Mouse (Mus musculus): ENCODE results near the gene Scaf4. TPM values are rescaled to one million over a fixed set of nuclear protein-coding genes. Genes with fewer than 3 reads are reported as not detected.

Gene Scaf4
- total RNA-seq (2022) = 10 to 100 TPM; 52.4 to 66.5 (median 60.7) TPM

GRCm38 (mm10) chr16:90283905-90284891, at the start of gene Scaf4:
Gene Scaf4 (minus strand): TSS chr16:90284503.
- DNase-seq (ENCODE audit: low spot score in 2 of 2) = peak; percentile 92 to 93

GRCm38 (mm10) chr16:90332553-90332952, 48.2 kb upstream of the Scaf4 start:
- no peak for DNase-seq (ENCODE audit: low spot score in 2 of 2)

DNA sequence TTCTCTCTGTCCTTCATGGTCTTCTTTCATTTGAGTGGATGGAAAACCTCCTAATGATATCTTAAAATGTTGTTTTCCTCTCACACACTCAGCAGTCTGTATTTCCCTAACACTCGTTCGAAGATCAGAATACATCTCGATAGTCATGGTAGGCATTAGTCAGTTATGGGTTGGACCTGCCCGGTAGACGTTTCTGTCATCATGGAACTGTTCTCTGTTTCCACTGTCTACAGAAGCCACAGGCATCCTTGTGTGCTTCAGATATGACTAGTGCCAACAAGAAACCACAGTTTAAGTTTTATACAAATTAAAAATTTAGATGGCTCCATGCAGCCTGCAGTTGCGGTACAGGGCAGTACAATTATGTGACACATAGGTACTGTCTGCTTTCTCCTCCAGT, 46.7 kb upstream of the Scaf4 start:
- no peak for DNase-seq (ENCODE audit: low spot score in 2 of 2)

- no peak for DNase-seq (ENCODE audit: low spot score in 2 of 2)
These were observed 45.2 kb upstream of the Scaf4 start for GRCm38 (mm10) chr16:90329511-90329910.

DNA sequence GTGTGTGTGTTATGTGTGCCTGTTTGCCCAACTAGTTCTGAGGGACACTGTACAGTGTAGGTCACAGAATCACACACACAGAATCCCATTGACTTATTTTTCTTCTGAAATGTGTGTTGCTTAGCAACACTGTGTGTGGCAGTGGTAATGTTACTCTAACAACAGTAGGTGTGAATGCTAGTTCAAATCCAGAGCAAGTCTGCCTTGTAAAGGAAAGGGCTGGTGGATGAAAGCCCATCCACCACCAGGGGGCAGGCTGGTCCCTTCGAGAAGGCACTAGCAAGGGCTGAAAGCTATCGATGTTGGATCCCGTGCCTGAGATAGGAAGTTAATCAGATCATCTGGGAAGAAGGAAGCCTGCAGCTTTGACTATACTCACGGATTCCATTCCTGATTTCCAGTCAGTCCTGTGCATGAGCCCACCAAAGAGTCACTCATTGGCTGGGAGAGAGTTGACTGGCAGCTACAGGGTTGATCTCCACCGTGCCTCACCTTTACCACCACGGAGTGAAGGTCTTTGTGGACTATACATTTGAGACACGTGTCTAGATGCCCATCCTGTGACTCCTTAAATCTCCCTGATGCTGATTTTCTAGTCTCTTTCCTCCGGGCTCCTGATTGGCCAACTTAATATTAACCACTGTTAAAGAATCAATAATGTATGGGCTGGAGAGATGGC, 38.7 kb upstream of the Scaf4 start:
- DNase-seq (ENCODE audit: low spot score in 2 of 2) = peak; percentile 67 to 88

GRCm38 (mm10) chr16:90319321-90319720, 35.0 kb upstream of the Scaf4 start:
- DNase-seq (ENCODE audit: low spot score in 2 of 2) = no peak

DNA sequence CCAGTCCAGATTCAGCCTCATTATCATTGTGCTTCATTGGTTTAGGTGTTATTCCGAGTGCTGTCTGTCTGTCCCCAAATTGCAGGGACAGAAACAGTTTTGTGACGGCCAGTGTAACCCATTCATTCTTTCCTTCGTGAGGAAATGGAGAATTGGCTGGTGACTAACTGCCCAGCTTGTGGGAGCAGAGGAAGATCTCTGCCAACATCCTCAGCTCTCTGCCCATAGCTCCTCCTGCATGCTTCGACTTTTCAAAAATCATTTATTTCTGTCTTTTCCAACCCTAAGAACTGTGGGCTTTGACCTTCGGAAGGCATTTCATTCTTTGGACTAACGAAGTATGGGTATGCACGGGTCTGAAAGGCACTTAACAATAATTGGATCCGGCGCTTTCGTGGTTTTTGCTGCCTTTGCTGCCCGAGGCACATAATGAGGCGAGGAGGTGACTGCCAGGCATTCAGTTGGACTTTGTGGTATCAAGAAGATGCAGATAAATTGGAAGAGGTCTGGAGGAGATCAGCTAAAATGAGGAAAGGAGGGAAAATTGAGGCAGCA, 34.1 kb upstream of the Scaf4 start:
- DNase-seq (ENCODE audit: low spot score in 2 of 2) = no peak

GRCm38 (mm10) chr16:90317777-90318176, 33.5 kb upstream of the Scaf4 start:
- no peak for DNase-seq (ENCODE audit: low spot score in 2 of 2)

- no peak for DNase-seq (ENCODE audit: low spot score in 2 of 2)
These were observed 31.6 kb upstream of the Scaf4 start for GRCm38 (mm10) chr16:90315881-90316280.

- peak; percentile 33 to 38 for DNase-seq (ENCODE audit: low spot score in 2 of 2)
These were observed 28.3 kb upstream of the Scaf4 start for GRCm38 (mm10) chr16:90312449-90313082.

- no peak for DNase-seq (ENCODE audit: low spot score in 2 of 2)
These were observed 26.3 kb upstream of the Scaf4 start for GRCm38 (mm10) chr16:90310488-90311135.

DNA sequence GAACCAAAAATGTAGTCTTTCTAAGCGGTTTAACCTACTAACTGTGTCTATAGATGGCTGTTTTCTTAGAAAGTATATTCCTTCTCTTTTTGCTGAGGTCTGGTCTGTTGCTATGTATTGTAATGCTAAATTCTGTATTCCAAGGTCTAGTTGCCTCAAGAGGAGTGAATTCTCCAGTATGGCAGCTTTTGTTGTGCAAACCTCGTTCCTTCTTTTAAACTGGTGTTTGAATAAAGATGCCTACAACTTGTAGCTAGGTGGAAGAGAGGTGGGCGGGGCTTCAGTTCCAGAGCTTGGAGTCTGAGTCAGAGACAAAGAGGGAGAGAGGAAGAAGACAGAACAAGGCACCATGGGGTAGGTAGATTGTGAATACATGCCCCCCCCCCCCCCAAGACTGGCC, 25.5 kb upstream of the Scaf4 start:
- no peak for DNase-seq (ENCODE audit: low spot score in 2 of 2)

DNA sequence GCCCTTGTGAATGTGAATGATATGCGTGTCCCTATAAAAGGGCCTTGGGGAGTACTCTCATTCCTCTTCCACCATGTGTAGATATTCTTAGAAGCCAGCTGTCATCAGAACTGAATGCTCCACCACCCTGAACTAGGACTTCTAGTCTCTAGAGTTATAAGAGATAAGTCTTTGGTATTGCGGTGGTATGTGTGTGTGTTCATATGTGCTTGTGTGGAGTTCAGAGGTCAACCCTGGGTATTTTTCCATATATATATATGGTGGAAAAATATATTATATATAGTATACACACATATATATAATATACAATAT, 19.6 kb upstream of the Scaf4 start:
- no peak for DNase-seq (ENCODE audit: low spot score in 2 of 2)

GRCm38 (mm10) chr16:90303286-90303987, 19.1 kb upstream of the Scaf4 start:
- DNase-seq (ENCODE audit: low spot score in 2 of 2) = no peak

DNA sequence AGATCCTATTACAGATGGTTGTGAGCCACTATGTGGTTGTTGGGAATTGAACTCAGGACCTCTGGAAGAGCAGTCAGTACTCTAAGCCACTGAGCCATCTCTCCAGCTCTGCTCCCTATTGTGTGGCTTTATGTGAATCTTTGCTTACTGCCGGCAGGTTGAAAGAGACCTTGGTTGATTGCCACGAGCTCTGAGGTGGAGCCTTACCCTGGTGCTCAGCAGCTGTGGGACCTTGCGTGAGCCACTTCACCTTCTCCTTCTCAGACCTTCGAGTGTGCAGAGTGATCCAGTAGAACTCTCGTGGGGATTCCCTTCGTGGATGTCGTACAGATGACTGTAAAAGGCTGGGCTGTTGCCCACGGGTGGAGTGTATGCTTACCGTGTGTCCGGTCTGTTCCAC, 17.4 kb upstream of the Scaf4 start:
- no peak for DNase-seq (ENCODE audit: low spot score in 2 of 2)

DNA sequence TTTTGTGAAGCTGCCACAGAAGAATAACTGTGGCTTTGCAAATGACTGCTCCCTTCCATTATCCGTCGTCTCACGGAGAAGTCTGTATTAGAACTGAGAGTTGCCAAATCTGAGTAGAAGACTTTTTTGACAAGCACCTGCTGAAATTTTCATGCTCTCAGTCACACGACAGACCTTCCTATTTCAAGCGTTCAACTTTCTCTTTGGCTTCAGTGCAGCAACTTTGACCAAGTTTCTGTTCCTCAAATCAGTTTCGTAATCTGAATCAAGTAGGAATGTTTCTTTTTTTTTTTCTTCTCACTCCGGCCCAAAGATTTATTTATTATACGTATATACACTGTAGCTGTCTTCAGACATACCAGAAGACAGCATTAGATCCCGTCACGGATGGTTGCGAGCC, 16.6 kb upstream of the Scaf4 start:
- DNase-seq (ENCODE audit: low spot score in 2 of 2) = no peak

GRCm38 (mm10) chr16:90299591-90299990, 15.3 kb upstream of the Scaf4 start:
- DNase-seq (ENCODE audit: low spot score in 2 of 2) = no peak

DNA sequence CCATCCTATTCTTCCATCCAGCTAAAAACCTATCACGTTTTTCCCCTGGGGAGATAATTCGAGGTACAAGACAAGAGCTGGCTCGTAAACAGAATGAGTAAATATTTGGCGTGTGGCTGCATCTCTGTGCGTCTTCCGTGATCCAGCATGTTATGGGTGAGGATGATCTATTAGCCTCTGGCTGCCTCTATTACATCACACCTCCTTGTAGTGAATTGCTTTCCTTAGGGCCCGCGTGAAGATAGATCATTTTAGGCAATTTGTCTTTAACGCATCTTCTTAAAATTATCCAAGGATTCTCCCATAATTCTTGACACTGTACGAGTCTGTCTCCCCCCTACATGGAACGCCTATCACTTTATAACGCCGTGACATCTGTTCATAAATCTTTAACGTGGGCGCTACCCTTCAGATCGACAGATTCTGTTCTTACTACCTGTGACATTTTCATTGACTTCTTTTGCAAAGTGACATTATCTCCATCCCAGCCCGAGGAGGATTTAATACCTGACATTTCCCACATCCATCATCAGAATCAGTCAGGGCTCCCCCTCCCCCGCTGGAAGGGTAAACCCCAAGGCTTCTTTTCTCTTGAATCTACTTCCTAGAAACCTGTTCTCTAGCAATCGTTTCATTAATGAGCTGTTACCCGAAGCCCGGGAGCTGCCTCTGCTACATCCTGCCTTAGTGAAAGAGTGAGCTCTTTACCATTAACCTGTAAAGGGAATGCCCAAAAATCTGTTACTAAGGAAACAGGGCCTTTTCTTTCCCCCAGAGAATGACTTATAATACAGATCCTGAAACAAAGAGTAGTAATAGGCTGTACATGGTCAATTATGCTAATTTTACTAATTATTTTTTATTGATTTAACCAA, 14.4 kb upstream of the Scaf4 start:
- DNase-seq (ENCODE audit: low spot score in 2 of 2) = no peak

GRCm38 (mm10) chr16:90297479-90298425, 13.4 kb upstream of the Scaf4 start:
- DNase-seq (ENCODE audit: low spot score in 2 of 2) = no peak

Data from layer of hippocampus, adult 8-10 months (tissue).